ENCODE assay signal across 9 mouse cellular contexts in the genomic region with DNA sequence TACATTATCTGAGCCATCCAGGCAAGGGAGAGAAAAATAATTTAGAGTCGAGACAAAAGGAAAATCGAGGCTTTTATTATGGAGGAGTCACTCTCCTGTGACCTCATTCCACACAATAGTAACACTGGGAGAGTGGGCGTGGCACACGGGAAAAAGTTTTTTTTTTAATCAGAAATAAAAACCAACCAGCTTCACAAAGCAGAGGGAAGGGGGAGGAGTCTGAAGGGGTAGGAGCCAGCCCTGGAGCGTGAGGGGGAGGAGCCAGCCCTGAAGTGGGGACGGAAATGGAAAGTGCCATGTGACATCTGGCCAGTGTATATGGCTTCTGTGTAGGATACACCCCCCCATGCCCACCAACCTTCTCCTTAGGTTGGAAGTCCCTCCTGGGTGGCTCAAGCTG. TPM values are rescaled to one million over a fixed set of nuclear protein-coding genes. Genes with fewer than 3 reads are reported as not detected.
DNase-seq lines count a peak whose midpoint lies in the region; ATAC-seq and TF ChIP-seq lines count a peak whose summit lies in the region.
"Had no signal": no experiment of that assay in that cellular context is flagged by ENCODE, and none has a peak within 500 bp of the region (broad histone marks: within the 10 kb centered on the region; RNA-seq: fewer than 3 reads in every experiment).

No protein-coding gene starts in this region.

- H3K79me3 ChIP-seq in C2C12 (ENCODE audit: low read depth), result no peaks in the 10 kb centered on the region

- H3K9ac ChIP-seq in embryonic facial prominence, embryonic 14.5 days (ENCODE audit: low read depth, low read length), result no peak overlapping the region
- H3K9ac ChIP-seq in lung, embryonic 16.5 days (ENCODE audit: low read length), result no peak overlapping the region

- H3K27ac ChIP-seq in gastrocnemius, adult 2 months, result peak overlapping the region; percentile 44
- H3K27ac ChIP-seq in embryonic facial prominence, embryonic 14.5 days (replicated peaks; ENCODE audit: low read depth, low read length), result 0 out of 2 replicates have a peak overlapping the region, but pooled peaks have one; percentile 6
- peak overlapping the region; percentile 62 for H3K27ac ChIP-seq in lung, embryonic 16.5 days (ENCODE audit: low read length)

- no peaks in the 10 kb centered on the region for H3K9me3 ChIP-seq in embryonic facial prominence, embryonic 14.5 days (ENCODE audit: control insufficient read depth, low read length)
- no peaks in the 10 kb centered on the region for H3K9me3 ChIP-seq in lung, embryonic 16.5 days (ENCODE audit: control insufficient read depth, low read length)

- H3K4me1 ChIP-seq in embryonic facial prominence, embryonic 14.5 days (ENCODE audit: control insufficient read depth, insufficient read depth, low read length), result peaks cover 6% of the 10 kb centered on the region; the same call in 1 of the 2 replicates
- H3K4me1 ChIP-seq in lung, embryonic 16.5 days (replicated peaks; ENCODE audit: control insufficient read depth, insufficient read depth, low read length), result peaks cover 20% of the 10 kb centered on the region

- no peak overlapping the region for H3K4me2 ChIP-seq in embryonic facial prominence, embryonic 14.5 days (ENCODE audit: low read depth, low read length)
- no peak overlapping the region for H3K4me2 ChIP-seq in lung, embryonic 16.5 days (ENCODE audit: low read depth, low read length)

- DNase-seq in gastrocnemius, adult 2 months, result no peak
- no peak for DNase-seq in gastrocnemius, adult 8-10 months (ENCODE audit: low spot score in 2 of 2)
- DNase-seq in embryonic facial prominence, embryonic 14.5 days (ENCODE audit: low spot score), result peak; percentile 68
- DNase-seq in cerebellum, postnatal 36 days, result no peak
- DNase-seq in thymus, postnatal 25 days, result no peak
- DNase-seq: cerebellum, adult 9-10 months had no signal

- H3K79me2 ChIP-seq in C2C12 (ENCODE audit: control insufficient read depth, insufficient read depth), result no peaks in the 10 kb centered on the region

- H3K36me3 ChIP-seq in C2C12 (ENCODE audit: control insufficient read depth, insufficient read depth), result no peaks in the 10 kb centered on the region
- no peaks in the 10 kb centered on the region for H3K36me3 ChIP-seq in embryonic facial prominence, embryonic 14.5 days (ENCODE audit: control insufficient read depth, insufficient read depth, low read length)
- H3K36me3 ChIP-seq in lung, embryonic 16.5 days (ENCODE audit: control insufficient read depth, insufficient read depth, low read length), result no peaks in the 10 kb centered on the region

- TF ChIP-seq CTCF in gastrocnemius, adult 2 months (IDR thresholded peaks at IDR 0.05), result no peak
- no peak for TF ChIP-seq CTCF in C2C12 (IDR thresholded peaks at IDR 0.05; ENCODE audit: control insufficient read depth, insufficient read depth, insufficient read length)

- 35% methylated on average over 6 of the region's 6 CpGs for WGBS in embryonic facial prominence, embryonic 14.5 days
- 20% methylated on average over 6 of the region's 6 CpGs for WGBS in lung, embryonic 16.5 days

- no peaks in the 10 kb centered on the region for H3K27me3 ChIP-seq in C2C12 (ENCODE audit: control insufficient read depth, insufficient read depth, insufficient read length)
- no peaks in the 10 kb centered on the region for H3K27me3 ChIP-seq in embryonic facial prominence, embryonic 14.5 days (replicated peaks; ENCODE audit: control insufficient read depth, insufficient read depth, low read length)
- no peaks in the 10 kb centered on the region for H3K27me3 ChIP-seq in lung, embryonic 16.5 days (ENCODE audit: control insufficient read depth, insufficient read depth, low read depth, low read length)

- no peak for ATAC-seq in embryonic facial prominence, embryonic 14.5 days (ENCODE audit: low read depth)
- ATAC-seq in lung, embryonic 16.5 days (ENCODE audit: low read depth), result peak; percentile 73
- ATAC-seq in erythroblast, adult 5-6 weeks (replicated peaks; ENCODE audit: low FRiP score, poor library complexity, severe bottlenecking), result no peak

- no peak overlapping the region for H3ac ChIP-seq in C2C12 (ENCODE audit: control insufficient read depth, insufficient read length, low read depth)

- intact Hi-C loops in gastrocnemius, adult 2 months (cut with DNase I), result no loop called here

- H3K4me3 ChIP-seq in gastrocnemius, adult 2 months, result no peak overlapping the region
- H3K4me3 ChIP-seq in C2C12 (ENCODE audit: insufficient read depth, poor library complexity, severe bottlenecking), result no peak overlapping the region
- H3K4me3 ChIP-seq in embryonic facial prominence, embryonic 14.5 days (ENCODE audit: low read depth, low read length), result no peak overlapping the region
- H3K4me3 ChIP-seq in lung, embryonic 16.5 days (ENCODE audit: low read length), result no peak overlapping the region

TF ChIP-seq in C2C12, 6 proteins besides CTCF, POLR2A, EP300 and RAD21:
- peak; percentile 72 for TF ChIP-seq USF1 (IDR thresholded peaks at IDR 0.05; ENCODE audit: low read depth)
- TF ChIP-seq CEBPB (IDR thresholded peaks at IDR 0.05; ENCODE audit: low read depth), result no peak
- TF ChIP-seq MYOD1 (IDR thresholded peaks at IDR 0.05; ENCODE audit: control insufficient read depth, insufficient read length, low read depth), result no peak
- no peak for TF ChIP-seq FOSL1 (IDR thresholded peaks at IDR 0.05; ENCODE audit: insufficient read depth, low read length, poor library complexity, severe bottlenecking)

RNA-seq across cellular contexts. Expression of gene Gadd45b, which starts 18.7 kb away (rescaled TPM):
- 10 to 100 TPM; 23.6 to 28.4 TPM for total RNA-seq in gastrocnemius, adult 2 months (2021)
- 10 to 100 TPM in 3 of 4 experiments, 1 to 10 TPM in 1; 6.8 to 31.8 (median 26.9) TPM for total RNA-seq in gastrocnemius, adult 8-10 months (2022)
- 37.2 TPM for polyA plus RNA-seq in C2C12 (2012; fragmentation: generic; extraction: Trizol)
- polyA plus RNA-seq in embryonic facial prominence, embryonic 14.5 days (2014; fragmentation: Nextera tagmentation; extraction: Ambion mirVana), result 35.5 and 39.9 TPM in 2 replicates
- polyA plus RNA-seq in lung, embryonic 16.5 days (2015; fragmentation: Nextera tagmentation; extraction: Ambion mirVana), result 57.3 and 63.6 TPM in 2 replicates
- 2.3 and 10.6 TPM in 2 replicates for total RNA-seq in erythroblast, adult 5-6 weeks (2015; ENCODE audit: low replicate concordance)
- total RNA-seq in erythroblast, adult 5-6 weeks (2017; ENCODE audit: low replicate concordance), result 3.2 and 4.9 TPM in 2 replicates

RNA-seq across cellular contexts. Expression of gene Lmnb2, which starts 30.5 kb away (rescaled TPM):
- 1 to 10 TPM; 1.9 to 3.0 TPM for total RNA-seq in gastrocnemius, adult 2 months (2021)
- 1 to 10 TPM; 2.1 to 4.0 (median 2.3) TPM for total RNA-seq in gastrocnemius, adult 8-10 months (2022)
- polyA plus RNA-seq in C2C12 (2012; fragmentation: generic; extraction: Trizol), result 66.4 TPM
- polyA plus RNA-seq in embryonic facial prominence, embryonic 14.5 days (2014; fragmentation: Nextera tagmentation; extraction: Ambion mirVana), result 21.6 and 22.9 TPM in 2 replicates
- polyA plus RNA-seq in lung, embryonic 16.5 days (2015; fragmentation: Nextera tagmentation; extraction: Ambion mirVana), result 52.6 and 52.7 TPM in 2 replicates
- 2.7 and 7.3 TPM in 2 replicates for total RNA-seq in erythroblast, adult 5-6 weeks (2015; ENCODE audit: low replicate concordance)
- total RNA-seq in erythroblast, adult 5-6 weeks (2017; ENCODE audit: low replicate concordance), result 9.3 and 9.7 TPM in 2 replicates

RNA-seq across cellular contexts. Expression of gene Timm13, which starts 47.8 kb away (rescaled TPM):
- total RNA-seq in gastrocnemius, adult 2 months (2021), result 100 to 1,000 TPM; 110 to 139 TPM
- 100 to 1,000 TPM; 119 to 143 (median 123) TPM for total RNA-seq in gastrocnemius, adult 8-10 months (2022)
- 263 TPM for polyA plus RNA-seq in C2C12 (2012; fragmentation: generic; extraction: Trizol)
- polyA plus RNA-seq in embryonic facial prominence, embryonic 14.5 days (2014; fragmentation: Nextera tagmentation; extraction: Ambion mirVana), result 325 and 348 TPM in 2 replicates
- 284 and 297 TPM in 2 replicates for polyA plus RNA-seq in lung, embryonic 16.5 days (2015; fragmentation: Nextera tagmentation; extraction: Ambion mirVana)
- total RNA-seq in erythroblast, adult 5-6 weeks (2015; ENCODE audit: low replicate concordance), result 12.1 and 17.6 TPM in 2 replicates
- 14.1 and 24.7 TPM in 2 replicates for total RNA-seq in erythroblast, adult 5-6 weeks (2017; ENCODE audit: low replicate concordance)

Comparison
In these comparisons a context has a peak if more than half of its experiments do, and no peak if none do; other contexts are left out.
1. H3K27ac ChIP-seq: peak in every context shown above with its lines; median percentile 62 in lung, embryonic 16.5 days; 44 in gastrocnemius, adult 2 months; 6 in embryonic facial prominence, embryonic 14.5 days.
2. RNA of gene Timm13, which starts 47.8 kb away (total RNA-seq): 110 to 139 TPM in gastrocnemius, adult 2 months and 119 to 143 TPM in gastrocnemius, adult 8-10 months; 12.1 to 24.7 TPM in erythroblast, adult 5-6 weeks; every median in the first group is over 4 times any median in the second.